35 mouse cellular contexts compared by ENCODE assay signal in the genomic region with DNA sequence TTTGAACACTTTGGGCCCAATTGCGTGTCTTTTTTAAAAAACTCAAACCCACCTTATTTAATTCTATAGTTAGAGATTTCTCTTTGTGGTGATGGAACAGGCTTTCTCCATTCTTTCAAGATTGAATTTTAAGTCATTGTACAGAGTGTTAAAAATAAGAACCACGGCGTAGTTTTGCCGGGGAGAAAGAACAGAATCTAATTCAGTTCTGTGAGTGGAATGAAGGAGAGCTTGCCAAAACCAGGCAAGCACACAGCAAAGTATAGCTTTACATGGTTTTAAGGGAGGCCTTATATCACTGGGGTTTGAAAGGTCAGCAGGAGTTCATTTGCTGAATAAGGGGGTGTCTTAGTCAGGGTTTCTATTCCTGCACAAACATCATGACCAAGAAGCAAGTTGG. TPM values are rescaled to one million over a fixed set of nuclear protein-coding genes. Genes with fewer than 3 reads are reported as not detected.
DNase-seq lines count a peak whose midpoint lies in the region; ATAC-seq and TF ChIP-seq lines count a peak whose summit lies in the region.
"Had no signal": no experiment of that assay in that cellular context is flagged by ENCODE, and none has a peak within 500 bp of the region (broad histone marks: within the 10 kb centered on the region; RNA-seq: fewer than 3 reads in every experiment).

No protein-coding gene starts in this region.

- H3K9me3 ChIP-seq in heart, embryonic 10.5 days = no peaks in the 10 kb centered on the region
- H3K9me3 ChIP-seq in embryonic facial prominence, embryonic 13.5 days = no peaks in the 10 kb centered on the region
- no peaks in the 10 kb centered on the region for H3K9me3 ChIP-seq in limb, embryonic 10.5 days (replicated peaks)
- no peaks in the 10 kb centered on the region for H3K9me3 ChIP-seq in liver, postnatal 0 days (ENCODE audit: low read length)
- H3K9me3 ChIP-seq: heart, embryonic 15.5 days; kidney, embryonic 15.5 days; liver, embryonic 12.5 days; midbrain, embryonic 13.5 days; neural tube, embryonic 13.5 days had no signal

- no peak for TF ChIP-seq EP300 in liver, postnatal 0 days (IDR thresholded peaks at IDR 0.05; ENCODE audit: low read depth)

- no peak overlapping the region for H3K4me3 ChIP-seq in heart, embryonic 10.5 days
- no peak overlapping the region for H3K4me3 ChIP-seq in embryonic facial prominence, embryonic 13.5 days
- H3K4me3 ChIP-seq in limb, embryonic 10.5 days = no peak overlapping the region
- H3K4me3 ChIP-seq in liver, postnatal 0 days (ENCODE audit: low read depth, low read length) = no peak overlapping the region
- H3K4me3 ChIP-seq: erythroblast, embryonic 14.5 days; heart, embryonic 15.5 days; kidney, embryonic 15.5 days; layer of hippocampus, adult 2 months; left cerebral cortex, adult 2 months; liver, embryonic 12.5 days; midbrain, embryonic 13.5 days; neural tube, embryonic 13.5 days had no signal

- DNase-seq in heart, embryonic 10.5 days (ENCODE audit: low spot score) = peak; percentile 17
- no peak for DNase-seq in heart, postnatal 36 days
- DNase-seq in limb, embryonic 10.5 days (ENCODE audit: low spot score) = peak; percentile 11
- DNase-seq in telencephalon, adult 2 months (ENCODE audit: low read depth, low spot score) = peak; percentile 52
- no peak for DNase-seq in kidney, postnatal 10 days
- DNase-seq in liver, postnatal 0 days = no peak
- DNase-seq: adrenal gland, postnatal 25 days; cerebellum, postnatal 14 days; gastrocnemius, postnatal 10 days; heart, postnatal 4 days; kidney, adult 11 months; kidney, postnatal 36 days; left cerebral cortex, postnatal 4 days; lung, adult 18-20 months; lung, postnatal 4 days; spleen, adult 18-20 months; thymus, adult 2 months; thymus, postnatal 4 days had no signal

- H3K27me3 ChIP-seq in heart, embryonic 10.5 days (ENCODE audit: insufficient read depth, poor library complexity, severe bottlenecking) = 0 out of 2 replicates have a peak, but pooled peaks cover 5% of the 10 kb centered on the region
- no peaks in the 10 kb centered on the region for H3K27me3 ChIP-seq in embryonic facial prominence, embryonic 13.5 days
- H3K27me3 ChIP-seq in limb, embryonic 10.5 days (ENCODE audit: low read depth, poor library complexity, severe bottlenecking) = no peaks in the 10 kb centered on the region
- no peaks in the 10 kb centered on the region for H3K27me3 ChIP-seq in liver, postnatal 0 days (ENCODE audit: insufficient read depth, low read length)
- H3K27me3 ChIP-seq: heart, embryonic 15.5 days; kidney, embryonic 15.5 days; midbrain, embryonic 13.5 days; neural tube, embryonic 13.5 days had no signal

- TF ChIP-seq CTCF in liver, postnatal 0 days (IDR thresholded peaks at IDR 0.05; ENCODE audit: low read depth) = no peak

- WGBS in heart, embryonic 10.5 days = 92% methylated on average over 4 of the region's 4 CpGs
- 55% methylated on average over 4 of the region's 4 CpGs for WGBS in embryonic facial prominence, embryonic 13.5 days
- 94% methylated on average over 4 of the region's 4 CpGs for WGBS in limb, embryonic 10.5 days
- WGBS in liver, postnatal 0 days (ENCODE audit: insufficient replicate concordance) = 84% methylated on average over 4 of the region's 4 CpGs

- H3K9ac ChIP-seq in embryonic facial prominence, embryonic 13.5 days = no peak overlapping the region
- H3K9ac ChIP-seq in liver, postnatal 0 days (replicated peaks) = no peak overlapping the region
- H3K9ac ChIP-seq: heart, embryonic 15.5 days; hindbrain, embryonic 14.5 days; kidney, embryonic 15.5 days; liver, embryonic 12.5 days; midbrain, embryonic 13.5 days; neural tube, embryonic 13.5 days had no signal

- no peaks in the 10 kb centered on the region for H3K36me3 ChIP-seq in heart, embryonic 10.5 days
- H3K36me3 ChIP-seq in embryonic facial prominence, embryonic 13.5 days = no peaks in the 10 kb centered on the region
- H3K36me3 ChIP-seq in limb, embryonic 10.5 days = no peaks in the 10 kb centered on the region
- H3K36me3 ChIP-seq in liver, postnatal 0 days (replicated peaks; ENCODE audit: insufficient read depth, low read length) = no peaks in the 10 kb centered on the region
- H3K36me3 ChIP-seq: heart, embryonic 15.5 days; kidney, embryonic 15.5 days; liver, embryonic 12.5 days; midbrain, embryonic 13.5 days; neural tube, embryonic 13.5 days had no signal

- peak overlapping the region; percentile 11; the same call in 1 of the 2 replicates for H3K4me2 ChIP-seq in embryonic facial prominence, embryonic 13.5 days
- no peak overlapping the region for H3K4me2 ChIP-seq in liver, postnatal 0 days (ENCODE audit: low read depth, low read length)
- H3K4me2 ChIP-seq: heart, embryonic 15.5 days; hindbrain, embryonic 14.5 days; kidney, embryonic 15.5 days; liver, embryonic 12.5 days; midbrain, embryonic 13.5 days; neural tube, embryonic 13.5 days had no signal

- no peaks in the 10 kb centered on the region for H3K4me1 ChIP-seq in heart, embryonic 10.5 days
- peaks cover 39% of the 10 kb centered on the region for H3K4me1 ChIP-seq in embryonic facial prominence, embryonic 13.5 days
- peaks cover 24% of the 10 kb centered on the region for H3K4me1 ChIP-seq in limb, embryonic 10.5 days
- no peaks in the 10 kb centered on the region for H3K4me1 ChIP-seq in liver, postnatal 0 days (ENCODE audit: insufficient read depth)
- H3K4me1 ChIP-seq: heart, embryonic 15.5 days; liver, embryonic 12.5 days; midbrain, embryonic 13.5 days had no signal

- no peak overlapping the region for H3K27ac ChIP-seq in heart, embryonic 10.5 days
- H3K27ac ChIP-seq in embryonic facial prominence, embryonic 13.5 days = peak overlapping the region; percentile 86
- H3K27ac ChIP-seq in limb, embryonic 10.5 days = no peak overlapping the region
- H3K27ac ChIP-seq in liver, postnatal 0 days (ENCODE audit: low read depth) = no peak overlapping the region
- H3K27ac ChIP-seq: heart, embryonic 15.5 days; hindbrain, embryonic 14.5 days; kidney, embryonic 15.5 days; liver, embryonic 12.5 days; midbrain, embryonic 13.5 days; neural tube, embryonic 13.5 days had no signal

- 0 out of 2 replicates have a peak, but pooled peaks have one; percentile 50 for ATAC-seq in embryonic facial prominence, embryonic 13.5 days (ENCODE audit: insufficient number of reproducible peaks, insufficient read depth, low FRiP score, low TSS enrichment, low read depth)
- ATAC-seq in liver, postnatal 0 days = no peak
- ATAC-seq: CD4-positive, CD25-positive, alpha-beta regulatory T cell, adult 4 months; forebrain, embryonic 16.5 days; liver, embryonic 12.5 days; lung, postnatal 0 days; midbrain, embryonic 13.5 days had no signal

- intact Hi-C loops in heart, postnatal 36 days (cut with DNase I) = no loop called here

RNA-seq across cellular contexts. Expression of gene Mas1, which starts 23.4 kb away (rescaled TPM):
- polyA plus RNA-seq in heart, embryonic 10.5 days (2016; fragmentation: Nextera tagmentation; extraction: Ambion mirVana) = 0.30 and 0.36 TPM in 2 replicates
- 1 to 10 TPM in 1 of 2 experiments, under 1 TPM in 1; 0.84 to 1.1 TPM for total RNA-seq in heart, postnatal 36 days (2021)
- 1.2 and 2.1 TPM in 2 replicates for polyA plus RNA-seq in embryonic facial prominence, embryonic 13.5 days (2015; fragmentation: Nextera tagmentation; extraction: Ambion mirVana)
- polyA plus RNA-seq in limb, embryonic 10.5 days (2016; fragmentation: Nextera tagmentation; extraction: Ambion mirVana) = 0.73 and 0.93 TPM in 2 replicates
- 0.12 and 0.28 TPM in 2 replicates for polyA plus RNA-seq in liver, postnatal 0 days (2015; fragmentation: Nextera tagmentation; extraction: Ambion mirVana)
- total RNA-seq: adrenal gland, adult 18-20 months; adrenal gland, postnatal 25 days; megakaryocyte-erythroid progenitor cell, adult 5-6 weeks had no signal
- polyA plus RNA-seq: erythroblast, embryonic 14.5 days; midbrain, embryonic 13.5 days had no signal

RNA-seq across cellular contexts. Expression of gene Mrgprh, which starts 31.3 kb away (rescaled TPM):
- 0.07 TPM in 1 of 2 replicates, not detected in the other for polyA plus RNA-seq in heart, embryonic 10.5 days (2016; fragmentation: Nextera tagmentation; extraction: Ambion mirVana)
- total RNA-seq in heart, postnatal 36 days (2021) = 1 to 10 TPM; 5.3 to 5.6 TPM
- not detected in 2 replicates for polyA plus RNA-seq in embryonic facial prominence, embryonic 13.5 days (2015; fragmentation: Nextera tagmentation; extraction: Ambion mirVana)
- 0.09 TPM in 1 of 2 replicates, not detected in the other for polyA plus RNA-seq in limb, embryonic 10.5 days (2016; fragmentation: Nextera tagmentation; extraction: Ambion mirVana)
- not detected in 2 replicates for polyA plus RNA-seq in liver, postnatal 0 days (2015; fragmentation: Nextera tagmentation; extraction: Ambion mirVana)
- total RNA-seq: adrenal gland, postnatal 25 days; layer of hippocampus, postnatal 14 days; left cerebral cortex, adult 2 months; left cerebral cortex, postnatal 4 days; megakaryocyte-erythroid progenitor cell, adult 5-6 weeks had no signal
- polyA plus RNA-seq: CD4-positive, CD25-positive, alpha-beta regulatory T cell, adult 4 months; erythroblast, embryonic 14.5 days; forebrain, embryonic 11.5 days; forebrain, embryonic 16.5 days; hindbrain, embryonic 14.5 days; kidney, embryonic 15.5 days; liver, embryonic 12.5 days; lung, postnatal 0 days; midbrain, embryonic 13.5 days; neural tube, embryonic 13.5 days had no signal

Comparison
In these comparisons a context has a peak if more than half of its experiments do, and no peak if none do; other contexts are left out.
1. DNase-seq: peak in heart, embryonic 10.5 days (single experiment), limb, embryonic 10.5 days (single experiment) and telencephalon, adult 2 months (single experiment); none in heart, postnatal 36 days (0 of 2), kidney, postnatal 10 days (single experiment) and liver, postnatal 0 days (single experiment).